Mouse (Mus musculus): ENCODE data around the gene Sh3bp2.
A peak's percentile ranks its signal among the peaks of the same experiment; 100 is the strongest.

Gene Sh3bp2

DNA sequence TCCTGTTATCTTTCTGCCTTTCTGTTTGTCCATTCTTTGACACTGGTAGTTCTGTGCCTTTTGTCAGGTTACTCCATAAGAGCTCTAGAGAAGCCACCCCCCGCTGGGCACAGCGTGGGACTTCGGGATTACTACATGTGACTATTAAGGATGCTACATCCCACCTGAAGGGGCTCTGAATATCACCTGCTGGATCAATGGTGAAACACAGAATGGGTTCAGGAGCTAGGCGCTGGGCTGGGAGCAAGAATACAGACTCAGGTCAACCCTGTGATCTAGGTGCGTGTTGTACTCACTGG is 788 bp downstream of the Sh3bp2 start:
- no peak for DNase-seq (ENCODE audit: low spot score in 2 of 2)

DNA sequence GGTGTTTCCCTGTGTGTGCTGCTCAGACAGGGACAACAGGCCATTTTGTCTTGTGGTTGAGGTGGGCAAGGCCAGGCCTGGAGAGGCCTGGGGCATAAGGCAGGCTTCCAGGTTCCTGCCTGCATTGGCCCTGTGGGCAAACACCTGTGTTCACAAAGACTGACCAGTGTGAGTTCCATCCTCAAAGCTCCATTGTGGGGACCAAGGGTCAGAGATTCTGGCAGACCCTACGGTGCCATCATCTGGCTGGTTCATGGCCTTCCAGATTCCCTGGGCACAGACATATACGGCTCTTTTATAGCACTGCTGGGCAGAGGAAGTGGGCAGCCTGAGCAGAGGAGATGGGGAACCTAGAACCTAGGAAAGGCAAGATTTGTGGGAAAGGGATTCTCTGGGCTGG is 1.7 kb downstream of the Sh3bp2 start:
- no peak for DNase-seq (ENCODE audit: low spot score in 2 of 2)

DNA sequence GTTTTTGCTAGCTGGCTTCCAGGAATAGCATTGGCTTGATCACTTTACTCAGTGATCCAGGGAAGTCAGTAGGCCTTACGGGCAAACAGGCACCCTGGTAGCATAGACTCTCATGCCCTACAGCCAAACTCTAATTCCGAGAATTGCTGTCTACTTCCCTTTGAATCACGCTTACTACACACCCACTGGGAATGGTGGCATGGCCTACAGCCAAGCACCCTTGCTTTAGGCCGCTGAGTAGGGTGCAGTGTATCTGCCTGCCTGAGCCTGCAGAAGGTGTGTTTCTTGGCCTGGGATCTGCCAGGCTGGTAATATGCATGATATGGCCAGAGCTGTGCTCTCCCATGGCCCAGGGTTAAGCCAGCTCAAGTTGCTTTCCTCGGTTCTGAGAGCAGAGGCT is 3.1 kb downstream of the Sh3bp2 start:
- no peak for DNase-seq (ENCODE audit: low spot score in 2 of 2)

DNA sequence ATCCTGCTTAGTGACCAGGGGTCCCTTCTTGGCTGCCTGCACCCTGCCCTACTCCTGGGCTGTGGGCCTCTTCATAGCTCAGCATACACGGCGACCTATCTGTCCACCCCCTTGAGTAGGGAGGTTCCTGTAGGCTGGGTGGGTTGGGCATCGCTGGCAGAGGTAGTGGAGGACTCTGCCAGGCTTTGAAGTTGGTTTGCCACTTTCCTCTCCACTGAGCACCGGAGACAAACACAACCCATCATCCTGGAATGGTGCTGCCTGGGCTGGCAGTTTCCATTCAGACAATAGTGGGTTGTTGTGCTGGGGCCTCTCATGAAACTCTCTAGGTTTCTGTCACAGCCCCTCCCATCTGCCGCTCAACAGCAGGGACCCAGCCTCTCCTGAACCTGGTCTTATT is 4.5 kb downstream of the Sh3bp2 start:
- no peak for DNase-seq (ENCODE audit: low spot score in 2 of 2)

DNA sequence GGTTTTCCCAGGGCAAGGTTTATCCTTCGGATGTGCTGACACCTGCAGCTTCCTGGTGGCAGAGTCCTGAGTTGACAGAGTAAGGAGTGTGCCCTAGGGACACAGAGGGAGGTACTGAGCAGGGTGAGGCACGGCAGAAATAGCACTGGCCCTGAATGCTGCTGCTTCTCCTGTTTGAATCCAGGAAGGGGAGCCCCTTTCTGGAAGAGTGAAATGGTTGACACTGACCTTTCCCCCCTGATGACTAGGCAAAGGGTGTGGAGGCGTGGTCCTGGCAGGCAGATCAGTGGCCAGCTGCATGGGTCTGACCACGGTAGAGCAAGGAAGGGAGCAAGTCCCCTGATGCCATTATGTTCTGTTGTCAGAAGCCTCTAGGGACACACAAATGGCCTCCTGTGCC is 5.0 kb downstream of the Sh3bp2 start:
- no peak for DNase-seq (ENCODE audit: low spot score in 2 of 2)

DNA sequence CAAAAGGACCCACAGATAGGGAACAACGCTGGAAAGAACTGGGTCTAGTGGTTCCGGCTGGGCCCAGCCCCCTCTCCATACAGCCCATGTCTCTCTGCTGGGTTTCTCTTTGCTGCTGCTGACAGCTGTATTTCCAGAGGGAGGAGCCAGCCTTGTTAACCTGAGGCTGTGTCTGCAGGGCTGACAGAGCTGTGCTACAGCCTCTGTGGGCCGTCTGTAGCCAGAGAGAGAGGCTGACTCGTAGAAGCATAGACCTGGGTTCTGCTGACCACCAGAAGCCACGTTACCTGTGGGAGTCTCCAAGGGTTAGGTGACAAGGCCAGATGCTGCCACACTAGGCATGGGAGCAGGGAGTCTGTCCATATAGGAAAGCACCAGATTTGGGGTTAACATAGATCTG is 7.4 kb downstream of the Sh3bp2 start:
- no peak for DNase-seq (ENCODE audit: low spot score in 2 of 2)

DNA sequence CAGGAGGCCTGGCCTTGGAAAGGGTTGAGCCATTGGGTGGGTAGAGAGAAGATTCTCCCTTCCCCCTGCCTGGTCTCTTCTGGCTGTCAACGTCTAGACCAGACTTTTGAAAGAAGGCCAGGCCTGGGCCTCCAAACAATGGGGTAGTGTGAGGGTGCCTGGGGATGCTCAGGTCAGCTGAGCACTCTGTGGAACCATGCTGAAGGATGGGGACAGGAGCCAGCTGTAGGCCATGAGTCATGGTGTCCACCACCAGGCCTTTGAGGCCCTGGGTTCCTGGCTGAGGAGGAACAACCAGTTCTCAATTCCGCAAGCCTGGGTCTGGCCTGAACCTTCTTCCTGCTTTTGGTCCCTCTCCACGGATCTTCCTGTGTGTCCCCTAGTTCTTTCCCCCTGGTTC is 8.2 kb downstream of the Sh3bp2 start:
- DNase-seq (ENCODE audit: low spot score in 2 of 2) = peak; percentile 67 to 77

DNA sequence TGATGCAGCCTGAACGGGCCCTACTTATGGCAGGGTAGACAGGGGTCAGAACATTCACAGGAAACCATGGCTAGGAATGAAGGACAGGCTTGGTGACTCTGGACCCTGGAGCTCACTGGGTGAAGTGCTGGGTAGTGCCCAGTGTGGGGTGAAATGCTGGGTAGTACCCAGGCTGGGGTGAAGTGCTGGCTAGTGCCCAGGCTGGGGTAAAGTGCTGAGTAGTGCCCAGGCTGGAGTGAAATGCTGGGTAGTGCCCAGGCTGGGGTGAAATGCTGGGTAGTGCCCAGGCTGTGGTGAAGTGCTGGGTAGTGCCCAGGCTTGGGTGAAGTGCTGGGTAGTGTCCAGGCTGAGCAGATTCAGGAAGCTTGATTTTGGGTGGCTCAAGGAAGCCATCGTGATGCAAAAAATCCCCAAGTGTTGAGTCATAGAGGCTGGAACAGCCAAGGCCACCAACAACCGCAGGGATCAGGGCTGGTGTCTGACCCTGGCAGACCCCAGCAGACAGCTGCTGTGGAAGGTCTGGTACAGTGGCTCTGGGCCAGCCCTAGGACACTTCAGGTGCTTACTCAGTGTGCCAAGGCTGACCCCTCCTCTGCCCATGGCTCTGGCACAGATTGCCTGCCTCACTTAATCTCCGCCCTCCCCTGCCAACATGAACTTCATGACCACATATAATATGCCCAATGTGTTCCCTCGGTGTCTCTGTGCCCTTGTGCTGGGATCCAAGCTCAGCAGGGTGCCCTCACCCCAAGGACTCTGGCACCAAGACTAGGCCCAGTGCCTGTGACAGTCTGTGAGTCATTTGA is 9.3 kb downstream of the Sh3bp2 start:
- peak; percentile 38 to 51 for DNase-seq (ENCODE audit: low spot score in 2 of 2)

DNA sequence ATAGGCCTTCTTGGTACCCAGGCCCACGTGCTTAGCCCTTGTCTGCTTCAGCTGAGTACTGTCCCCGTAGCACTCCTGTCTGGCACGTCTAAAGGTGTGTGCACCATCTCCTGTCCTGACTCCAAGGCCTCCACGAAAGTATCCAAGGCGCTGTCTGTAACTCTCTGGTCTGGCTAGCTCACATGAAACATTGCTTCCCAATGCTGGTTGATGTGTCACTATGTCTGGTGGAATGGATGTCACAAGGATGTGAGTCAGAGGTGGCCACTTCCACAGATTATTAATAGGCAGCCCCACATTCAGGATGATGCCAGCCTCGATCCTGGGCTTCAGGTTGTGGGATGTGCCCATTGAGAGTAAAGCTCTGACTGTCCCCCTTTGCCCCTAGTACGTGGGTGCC is 10.2 kb downstream of the Sh3bp2 start:
- no peak for DNase-seq (ENCODE audit: low spot score in 2 of 2)

DNA sequence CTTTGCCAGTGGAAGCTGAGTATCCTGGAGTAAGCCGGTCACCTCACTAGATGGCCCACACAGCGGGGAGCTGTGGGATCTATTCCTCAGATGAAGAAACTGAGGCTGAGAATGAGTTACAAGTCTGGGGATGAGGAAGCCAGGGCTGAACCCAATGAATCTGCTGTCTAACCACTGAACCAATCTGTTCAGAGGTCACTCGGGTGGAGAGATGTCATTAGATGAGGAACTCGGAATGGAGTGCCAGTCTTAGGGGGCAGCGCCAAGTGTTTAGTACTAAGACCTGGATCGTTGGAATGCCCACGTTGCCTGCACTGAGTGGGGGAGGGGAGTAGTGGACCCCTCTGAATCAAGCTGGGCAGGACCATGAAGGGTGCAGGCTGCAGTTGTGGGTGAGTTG is 12.4 kb downstream of the Sh3bp2 start:
- no peak for DNase-seq (ENCODE audit: low spot score in 2 of 2)

DNA sequence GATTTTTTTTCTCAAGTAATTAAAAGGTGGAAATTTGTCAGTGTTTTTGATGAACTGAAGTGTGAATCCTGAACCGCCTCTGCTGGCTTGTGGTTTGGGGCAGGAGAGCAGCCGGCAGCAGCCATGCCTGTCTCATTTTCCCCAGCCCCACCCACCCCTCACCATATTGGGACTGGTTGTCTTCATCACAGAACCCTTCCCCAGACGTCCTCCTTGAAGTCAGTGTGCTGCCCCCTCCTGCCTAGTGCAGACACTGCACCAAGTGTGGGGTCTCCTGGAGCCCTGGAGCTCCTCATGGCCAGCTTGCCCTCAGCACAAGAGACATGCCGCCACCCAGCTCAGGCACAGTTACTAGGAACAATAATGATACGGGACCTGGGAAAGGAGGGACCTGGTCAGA is 12.9 kb downstream of the Sh3bp2 start:
- no peak for DNase-seq (ENCODE audit: low spot score in 2 of 2)

DNA sequence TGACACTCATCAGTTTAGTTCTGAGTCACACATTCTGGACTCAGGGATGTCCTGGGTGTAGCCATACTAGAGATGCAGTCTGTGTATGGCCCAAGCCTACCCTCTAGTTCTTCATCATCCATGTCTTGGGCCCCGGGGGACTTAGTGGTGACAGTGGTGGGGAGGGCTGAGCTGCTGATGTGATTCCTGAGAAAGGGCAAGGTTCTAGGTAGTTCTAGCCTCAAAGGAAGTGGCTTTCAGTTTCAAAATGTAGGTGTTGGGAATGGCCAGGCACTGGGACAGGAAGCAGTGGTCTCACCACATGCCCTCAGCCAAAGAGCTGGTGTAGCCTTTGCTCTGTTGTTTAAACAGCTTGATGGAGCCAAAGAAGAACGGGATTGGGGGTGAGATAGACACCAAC is 13.5 kb downstream of the Sh3bp2 start:
- no peak for DNase-seq (ENCODE audit: low spot score in 2 of 2)

DNA sequence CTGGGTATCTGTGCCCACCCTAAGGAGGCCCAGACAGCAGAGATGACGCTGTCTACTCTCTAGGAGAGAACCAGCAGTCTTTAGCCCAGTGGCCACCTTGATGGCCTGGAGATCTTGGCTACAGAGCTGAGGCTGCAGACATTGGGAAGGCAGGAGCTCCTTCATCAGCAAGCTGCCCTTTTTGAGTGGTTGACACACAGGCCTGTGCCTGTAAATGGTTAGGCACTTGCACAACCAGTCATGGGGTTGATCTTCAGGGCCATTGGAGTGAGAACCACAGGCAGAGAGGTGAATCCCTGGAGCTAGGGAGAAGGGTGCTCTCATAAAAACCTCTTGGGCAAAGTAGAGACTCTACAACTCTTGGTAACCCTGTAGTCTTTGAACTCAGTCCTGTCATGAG is 16.5 kb downstream of the Sh3bp2 start:
- no peak for DNase-seq (ENCODE audit: low spot score in 2 of 2)

DNA sequence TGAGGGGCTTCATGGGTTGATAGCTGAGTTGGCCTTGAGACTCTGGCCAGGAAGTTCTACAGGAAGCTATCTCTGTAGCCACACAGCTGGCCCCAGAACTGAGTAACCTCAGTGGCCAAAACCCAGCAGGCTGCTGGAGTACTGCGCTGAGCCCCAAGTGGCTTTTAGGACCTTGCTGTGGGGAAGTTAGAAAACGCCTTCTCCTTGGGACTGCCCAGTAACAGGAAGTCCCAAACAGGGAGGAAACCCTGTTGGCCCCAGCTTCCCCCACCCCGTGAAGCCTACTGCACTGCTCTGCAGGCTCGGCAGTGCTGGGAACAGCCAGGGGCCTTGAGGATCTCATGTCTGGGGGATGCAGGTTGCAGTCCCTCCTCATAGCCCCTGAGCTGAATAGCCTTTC is 17.5 kb downstream of the Sh3bp2 start:
- peak; percentile 60 to 72 for DNase-seq (ENCODE audit: low spot score in 2 of 2)

DNA sequence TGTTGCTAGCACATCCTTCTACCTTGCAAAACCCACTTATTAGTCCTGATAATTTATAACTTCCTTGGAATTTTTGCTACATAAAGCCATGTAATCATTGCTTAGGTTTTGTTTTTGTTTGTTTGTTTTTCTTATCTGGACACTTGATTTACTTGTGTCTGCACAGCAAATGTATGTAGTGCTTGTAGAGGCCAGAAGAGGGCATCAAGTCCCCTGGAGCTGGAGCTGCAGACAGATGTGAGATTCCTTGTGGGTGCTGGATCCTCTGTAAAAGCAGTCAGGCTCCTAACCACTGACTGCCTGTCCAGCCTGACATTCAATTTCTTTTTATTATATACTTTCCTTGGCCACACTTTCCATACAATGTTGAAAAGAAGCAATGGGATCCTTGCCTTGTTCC is 21.8 kb downstream of the Sh3bp2 start:
- no peak for DNase-seq (ENCODE audit: low spot score in 2 of 2)

DNA sequence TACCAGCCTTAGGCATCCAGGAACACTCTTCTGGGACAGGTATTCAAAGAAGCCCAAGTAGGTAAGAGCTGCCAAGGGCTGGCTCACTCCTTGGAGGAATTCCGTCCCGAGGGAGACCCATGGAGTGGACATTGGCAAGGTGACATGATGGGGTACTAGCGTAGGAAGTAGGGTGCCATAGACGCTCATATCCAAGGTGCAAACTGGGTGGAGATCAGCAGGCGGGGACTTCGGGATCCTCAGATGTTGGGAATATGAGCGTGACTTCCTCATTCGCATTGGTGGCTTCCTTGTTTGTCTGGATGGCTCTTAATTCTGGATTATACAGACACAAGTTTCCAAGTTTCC is 23.5 kb downstream of the Sh3bp2 start:
- DNase-seq (ENCODE audit: low spot score in 2 of 2) = no peak

DNA sequence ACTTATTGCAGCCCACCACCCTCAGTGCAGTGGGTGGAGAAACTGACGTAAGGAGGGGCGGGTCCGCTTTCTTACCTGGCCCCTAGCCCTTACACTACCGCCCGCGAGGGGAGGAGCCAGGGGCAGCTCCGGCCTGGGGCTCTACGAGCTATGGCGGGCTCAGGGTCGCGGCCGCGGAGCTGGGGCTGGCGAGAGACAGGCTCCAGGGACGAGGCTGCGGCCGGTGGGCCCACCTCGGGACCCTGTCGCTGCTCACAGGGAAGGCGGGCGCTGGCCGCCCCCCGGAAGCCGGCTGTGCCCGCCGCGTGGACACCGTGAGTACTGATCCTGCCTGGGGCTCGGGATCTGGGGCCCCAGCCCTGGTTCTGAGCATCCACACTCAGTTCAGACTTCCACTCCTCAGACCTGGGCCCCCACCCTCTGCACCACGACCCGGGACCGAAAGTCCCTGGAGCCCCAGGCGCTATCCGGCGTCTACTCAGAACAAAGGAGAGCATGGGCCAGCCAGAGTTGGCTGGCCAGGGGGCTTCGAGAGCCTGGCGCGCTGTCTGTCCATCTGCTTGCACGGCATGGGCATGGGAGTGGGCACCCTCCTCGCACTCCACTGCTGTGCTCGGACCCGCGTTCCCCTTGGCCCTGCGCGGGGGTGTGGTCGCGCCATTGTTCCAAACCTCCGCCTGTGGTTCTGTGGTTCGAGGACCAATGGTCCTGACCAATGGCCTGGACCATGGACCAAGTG is 24.0 kb downstream of the Sh3bp2 start:
- DNase-seq (ENCODE audit: low spot score in 2 of 2) = no peak

DNA sequence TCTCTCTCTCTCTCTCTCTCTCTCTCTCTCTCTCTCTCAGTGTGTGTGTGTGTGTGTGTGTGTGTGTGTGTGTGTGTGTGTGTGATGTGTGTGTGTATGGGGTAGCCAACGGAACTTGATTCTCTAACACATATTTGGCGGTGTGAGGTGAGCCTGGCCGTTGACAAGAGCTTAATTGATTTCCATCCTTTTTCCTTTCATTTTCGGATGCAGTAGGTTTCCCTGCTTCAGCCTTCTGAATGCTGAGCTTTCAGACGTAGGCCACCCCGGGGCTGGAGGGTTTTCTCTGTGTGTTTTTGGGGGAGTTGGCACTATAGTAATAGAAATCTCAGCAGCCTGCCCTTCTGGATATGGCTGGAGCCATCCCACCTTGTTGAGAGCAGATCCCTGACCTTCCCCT is 24.6 kb downstream of the Sh3bp2 start:
- no peak for DNase-seq (ENCODE audit: low spot score in 2 of 2)

DNA sequence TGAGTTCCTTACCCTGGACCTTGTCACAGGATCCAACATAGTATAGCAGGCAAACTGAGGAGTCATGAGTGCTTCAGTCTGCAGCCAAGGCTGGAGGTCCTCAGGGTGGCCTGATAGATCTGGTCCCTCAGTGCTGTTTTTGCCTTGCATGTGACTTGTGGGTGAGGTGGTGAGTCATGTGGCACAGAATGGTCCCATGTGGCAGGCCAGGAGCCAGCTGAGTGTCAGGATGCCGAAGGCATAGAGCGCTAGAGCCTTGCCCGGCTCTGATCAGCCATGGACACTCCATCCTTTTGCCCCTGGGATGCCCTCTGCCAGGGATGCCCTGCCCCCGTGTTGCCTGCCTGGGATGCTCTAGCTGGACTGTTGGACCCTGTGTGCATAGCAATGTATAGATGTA is 26.2 kb downstream of the Sh3bp2 start:
- no peak for DNase-seq (ENCODE audit: low spot score in 2 of 2)

DNA sequence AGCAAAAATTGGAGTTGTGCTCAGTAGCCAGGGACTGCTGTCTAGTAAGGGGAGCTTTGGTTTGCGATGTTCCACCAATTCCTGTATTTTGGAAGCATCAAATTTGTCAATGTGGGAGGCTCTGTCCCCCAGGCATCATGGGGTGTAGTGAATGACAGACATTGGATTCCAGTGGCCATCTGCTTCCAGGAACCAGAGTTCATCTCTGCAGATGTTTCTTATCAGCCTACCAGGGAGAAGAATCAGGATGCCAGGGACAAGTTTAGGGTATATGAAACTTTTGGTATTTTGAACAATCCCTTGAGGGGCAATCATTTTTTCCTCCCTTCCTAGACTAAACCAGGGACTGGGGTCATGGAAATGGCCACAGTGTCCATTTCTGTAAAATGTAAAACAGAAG is 38.2 kb downstream of the Sh3bp2 start:
- no peak for DNase-seq (ENCODE audit: low spot score in 2 of 2)

DNA sequence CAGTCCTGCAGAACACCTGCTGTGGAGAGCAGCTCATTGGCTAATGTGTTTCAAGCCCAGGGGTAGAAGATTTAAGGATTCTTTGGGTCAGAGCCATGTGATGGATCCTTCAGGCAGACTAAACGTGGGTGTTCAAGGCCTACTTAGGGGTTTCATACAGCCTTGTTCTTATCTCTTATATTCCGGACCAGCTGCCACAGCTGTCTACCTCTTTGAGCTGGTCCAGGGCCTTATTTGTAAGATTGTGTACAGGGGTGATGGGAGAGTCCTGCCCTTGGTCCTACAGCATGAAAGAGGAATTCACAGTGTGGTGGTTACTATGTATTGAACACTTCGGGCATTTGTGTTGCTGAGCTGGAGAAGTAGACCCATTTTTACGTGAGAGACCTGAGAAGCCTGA is 38.7 kb downstream of the Sh3bp2 start:
- no peak for DNase-seq (ENCODE audit: low spot score in 2 of 2)

DNA sequence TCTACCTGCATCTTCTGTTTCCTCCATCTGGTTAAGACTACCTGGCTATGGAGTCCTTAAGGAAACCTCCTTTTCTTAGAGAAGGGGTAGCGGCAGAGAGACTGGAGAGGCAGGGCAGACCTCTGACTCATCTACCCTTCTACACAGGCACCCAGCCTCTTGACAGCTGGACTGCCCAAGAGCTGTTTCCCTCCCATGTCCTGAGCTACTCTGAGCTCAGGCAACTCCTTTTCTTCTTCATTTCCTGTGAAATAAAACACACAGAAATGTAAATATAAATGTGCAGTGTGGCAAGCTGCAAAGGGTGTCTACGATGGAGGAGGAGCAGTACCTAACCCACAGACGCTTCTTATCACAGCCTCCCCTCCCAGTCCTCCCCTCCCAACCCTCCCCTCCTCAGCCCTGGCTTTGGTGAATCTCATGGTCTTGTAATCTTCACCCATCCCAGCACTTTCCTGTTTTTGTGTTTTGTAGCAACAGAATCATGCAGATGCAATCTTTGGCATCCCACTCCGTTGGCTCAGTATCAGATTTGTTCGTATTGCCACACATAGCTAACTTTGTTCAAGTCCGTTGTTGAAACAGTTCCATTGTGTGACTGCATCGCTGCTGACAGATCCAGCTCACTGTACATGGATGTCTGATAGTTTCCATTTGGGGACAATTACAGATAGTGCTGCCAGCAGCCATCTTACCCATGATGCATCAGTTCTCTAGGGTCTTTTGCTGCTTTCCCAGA is 40.1 kb downstream of the Sh3bp2 start:
- peak; percentile 85 to 90 for DNase-seq (ENCODE audit: low spot score in 2 of 2)

DNA sequence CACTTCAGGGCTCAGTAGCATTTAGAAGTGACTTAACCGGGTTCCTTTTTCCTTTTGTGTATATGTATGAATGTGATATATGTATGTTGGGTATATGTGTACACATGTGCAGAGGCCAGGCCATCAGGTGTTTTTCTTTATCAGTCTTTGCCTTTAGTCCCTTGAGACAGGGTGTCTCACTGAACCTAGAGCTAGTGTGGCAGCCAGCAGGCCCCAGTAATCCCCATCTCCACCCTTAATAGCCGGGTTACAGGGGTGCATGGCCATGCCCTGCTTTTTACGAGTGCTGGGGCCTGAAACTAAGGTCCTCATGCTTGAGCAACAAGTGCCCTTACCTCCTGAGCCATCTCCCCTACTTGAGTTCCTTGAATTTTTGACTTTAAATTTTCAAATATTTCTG is 45.9 kb downstream of the Sh3bp2 start:
- DNase-seq (ENCODE audit: low spot score in 2 of 2) = no peak

All from heart, adult 9 months (tissue).